Mouse (Mus musculus) kidney, embryonic 16.5 days (tissue): ENCODE data around the gene E2f3. TPM values are rescaled to one million over a fixed set of nuclear protein-coding genes. Genes with fewer than 3 reads are reported as not detected.

Source experiments
- ATAC-seq: fragments of 200-750 bp; cut with Nextera tagmentation; 2 replicates; pipeline ENCODE4 v1.8.0; 2017; ENCODE audit warnings: moderate TSS enrichment; ENCODE audit not compliant: low FRiP score, low TSS enrichment
- H3K27ac ChIP-seq: fragments of 300-500 bp; sonication (generic); 2 replicates; pipeline ENCODE4 v1.5.1; 2014; ENCODE audit warnings: low read length
- H3K27me3 ChIP-seq: fragments of 300-500 bp; sonication (generic); 2 replicates; pipeline ENCODE4 v1.6.1; 2014; ENCODE audit warnings: low read length, control low read depth, mixed read lengths; ENCODE audit not compliant: insufficient read depth
- H3K36me3 ChIP-seq: fragments of 300-500 bp; sonication (generic); 2 replicates; pipeline ENCODE4 v1.6.1; 2014; ENCODE audit warnings: low read length, control low read depth, mixed read lengths; ENCODE audit not compliant: insufficient read depth
- H3K4me1 ChIP-seq: fragments of 300-500 bp; sonication (generic); 2 replicates; pipeline ENCODE4 v1.6.1; 2014; ENCODE audit warnings: low read length, control low read depth, mixed read lengths; ENCODE audit not compliant: insufficient read depth
- H3K4me2 ChIP-seq: fragments of 300-500 bp; sonication (generic); replicated peaks from 2 replicates; pipeline ENCODE4 v1.6.1; 2014; ENCODE audit warnings: low read depth, low read length
- H3K4me3 ChIP-seq: fragments of 300-500 bp; sonication (generic); 2 replicates; pipeline ENCODE4 v1.5.1; 2014; ENCODE audit warnings: mild to moderate bottlenecking, low read length
- H3K9ac ChIP-seq: fragments of 300-500 bp; sonication (generic); replicated peaks from 2 replicates; pipeline ENCODE4 v1.6.1; 2014; ENCODE audit warnings: low read length
- H3K9me3 ChIP-seq: fragments of 300-500 bp; sonication (generic); 2 replicates; pipeline ENCODE4 v1.6.1; 2016; ENCODE audit warnings: low read length, control low read depth
- WGBS: fragments of 180-500 bp; shearing (Covaris S2); extraction: QIAGEN DNeasy Blood & Tissue Kit; methylation state at CpG from one replicate; pipeline ENCODE4 v1.1.7; 2014; 5-methylcytosine and 5-hydroxymethylcytosine counted together
- polyA plus RNA-seq: library from polyadenylated mRNA; unstranded; fragments of >200 nt; fragmentation: Nextera tagmentation; extraction: Ambion mirVana; gene quantifications from 2 replicates; pipeline ENCODE4 v1.2.1, GENCODE M21; 2015

E2f3 gene
- polyA plus RNA-seq, 1 experiment from 2014 or later: 14.6 TPM

- WGBS: 52% methylated on average over 8 of the region's 8 CpGs
- peak; percentile 53; the same call in 1 of the 2 replicates for ATAC-seq
These were observed 41.4 kb downstream of the E2f3 start for GRCm38 (mm10) chr13:29944493-29944892.

GRCm38 (mm10) chr13:29943541-29944039 is 42.3 kb downstream of the E2f3 start:
- no peak for ATAC-seq
- Histone ChIP-seq H3K27me3 (no peaks in the 10 kb centered on the region), H3K27ac (no peak overlapping the region), H3K4me1 (peaks cover 13% of the 10 kb centered on the region), H3K9me3 (no peaks in the 10 kb centered on the region), H3K4me3 (no peak overlapping the region), H3K4me2 (no peak overlapping the region), H3K9ac (no peak overlapping the region), H3K36me3 (peaks cover 9% of the 10 kb centered on the region; the same call in 1 of the 2 replicates)
- 89% methylated on average over 3 of the region's 3 CpGs for WGBS

More at GRCm38 (mm10) chr13:29944493-29944892, 41.4 kb downstream of the E2f3 start:
- 0 out of 2 replicates have a peak overlapping the region, but pooled peaks have one; percentile 22 for H3K27ac ChIP-seq
- peaks cover 9% of the 10 kb centered on the region; the same call in 1 of the 2 replicates for H3K36me3 ChIP-seq
- no peak overlapping the region for H3K4me2 ChIP-seq
- H3K27me3 ChIP-seq: no peaks in the 10 kb centered on the region
- no peak overlapping the region for H3K4me3 ChIP-seq
- H3K4me1 ChIP-seq: peaks cover 6% of the 10 kb centered on the region
- H3K9me3 ChIP-seq: no peaks in the 10 kb centered on the region
- H3K9ac ChIP-seq: no peak overlapping the region

GRCm38 (mm10) chr13:29940071-29940470 is 45.8 kb downstream of the E2f3 start:
- Histone ChIP-seq H3K36me3 (peaks cover 23% of the 10 kb centered on the region; the same call in 1 of the 2 replicates), H3K4me1 (peaks cover 13% of the 10 kb centered on the region), H3K9ac (no peak overlapping the region), H3K4me2 (no peak overlapping the region), H3K27ac (no peak overlapping the region), H3K4me3 (no peak overlapping the region), H3K9me3 (peaks cover 9% of the 10 kb centered on the region), H3K27me3 (no peaks in the 10 kb centered on the region)
- ATAC-seq: no peak
- 61% methylated on average over 7 of the region's 7 CpGs for WGBS

GRCm38 (mm10) chr13:29939399-29939798 is 46.5 kb downstream of the E2f3 start:
- Histone ChIP-seq H3K27me3 (no peaks in the 10 kb centered on the region), H3K9me3 (peaks cover 9% of the 10 kb centered on the region), H3K4me2 (no peak overlapping the region), H3K9ac (no peak overlapping the region), H3K27ac (peak overlapping the region; percentile 20; the same call in 1 of the 2 replicates), H3K4me1 (peaks cover 13% of the 10 kb centered on the region), H3K36me3 (peaks cover 23% of the 10 kb centered on the region; the same call in 1 of the 2 replicates), H3K4me3 (no peak overlapping the region)
- no peak for ATAC-seq
- 67% methylated on average over 4 of the region's 4 CpGs for WGBS

GRCm38 (mm10) chr13:29938776-29939175 is 47.1 kb downstream of the E2f3 start:
- H3K9me3 ChIP-seq: peaks cover 9% of the 10 kb centered on the region
- peaks cover 21% of the 10 kb centered on the region; the same call in 1 of the 2 replicates for H3K36me3 ChIP-seq
- no peak for ATAC-seq
- no peak overlapping the region for H3K9ac ChIP-seq
- H3K27me3 ChIP-seq: no peaks in the 10 kb centered on the region
- 63% methylated on average over 6 of the region's 6 CpGs for WGBS
- no peak overlapping the region for H3K27ac ChIP-seq
- no peak overlapping the region for H3K4me3 ChIP-seq
- peaks cover 13% of the 10 kb centered on the region for H3K4me1 ChIP-seq
- H3K4me2 ChIP-seq: no peak overlapping the region

- Histone ChIP-seq H3K27me3 (no peaks in the 10 kb centered on the region), H3K4me2 (no peak overlapping the region), H3K9ac (no peak overlapping the region), H3K4me1 (no peaks in the 10 kb centered on the region), H3K9me3 (no peaks in the 10 kb centered on the region), H3K4me3 (no peak overlapping the region), H3K36me3 (no peaks in the 10 kb centered on the region; the same call in 1 of the 2 replicates), H3K27ac (peak overlapping the region; percentile 63)
- no peak for ATAC-seq
- 81% methylated on average over 3 of the region's 3 CpGs for WGBS
These were observed 59.7 kb downstream of the E2f3 start for GRCm38 (mm10) chr13:29926168-29926567.

GRCm38 (mm10) chr13:29919841-29920240 is 66.0 kb downstream of the E2f3 start:
- no peak overlapping the region for H3K4me2 ChIP-seq
- no peak overlapping the region for H3K9ac ChIP-seq
- peaks cover 40% of the 10 kb centered on the region for H3K36me3 ChIP-seq
- no peak overlapping the region for H3K27ac ChIP-seq
- no peaks in the 10 kb centered on the region for H3K27me3 ChIP-seq
- H3K4me1 ChIP-seq: no peaks in the 10 kb centered on the region
- 91% methylated on average over 7 of the region's 7 CpGs for whole genome bisulfite sequencing
- no peaks in the 10 kb centered on the region for H3K9me3 ChIP-seq
- no peak for ATAC-seq
- H3K4me3 ChIP-seq: no peak overlapping the region

GRCm38 (mm10) chr13:29916561-29916960 is 69.3 kb downstream of the E2f3 start:
- Histone ChIP-seq H3K4me2 (no peak overlapping the region), H3K9ac (no peak overlapping the region), H3K4me1 (no peaks in the 10 kb centered on the region), H3K27me3 (no peaks in the 10 kb centered on the region), H3K4me3 (no peak overlapping the region), H3K9me3 (no peaks in the 10 kb centered on the region), H3K36me3 (peaks cover 60% of the 10 kb centered on the region), H3K27ac (no peak overlapping the region)
- ATAC-seq: no peak
- WGBS: 88% methylated on average over 1 of the region's 1 CpGs

- peaks cover 73% of the 10 kb centered on the region for H3K36me3 ChIP-seq
- no peaks in the 10 kb centered on the region for H3K4me1 ChIP-seq
- 94% methylated on average over 10 of the region's 10 CpGs for WGBS
- ATAC-seq: no peak
- H3K9ac ChIP-seq: no peak overlapping the region
- no peak overlapping the region for H3K4me3 ChIP-seq
- H3K9me3 ChIP-seq: no peaks in the 10 kb centered on the region
- no peaks in the 10 kb centered on the region for H3K27me3 ChIP-seq
- no peak overlapping the region for H3K4me2 ChIP-seq
- H3K27ac ChIP-seq: no peak overlapping the region
These were observed 72.3 kb downstream of the E2f3 start for GRCm38 (mm10) chr13:29913606-29914005.

- no peaks in the 10 kb centered on the region for H3K27me3 ChIP-seq
- H3K9ac ChIP-seq: no peak overlapping the region
- H3K4me1 ChIP-seq: no peaks in the 10 kb centered on the region
- H3K27ac ChIP-seq: no peak overlapping the region
- H3K9me3 ChIP-seq: no peaks in the 10 kb centered on the region
- H3K4me2 ChIP-seq: no peak overlapping the region
- H3K36me3 ChIP-seq: peaks cover 73% of the 10 kb centered on the region
- ATAC-seq: no peak
- no peak overlapping the region for H3K4me3 ChIP-seq
- 88% methylated on average over 10 of the region's 10 CpGs for WGBS
These were observed 72.8 kb downstream of the E2f3 start for GRCm38 (mm10) chr13:29913061-29913460.
